Mouse (Mus musculus) gastrocnemius, postnatal 25 days (tissue): Measurements from ENCODE around the gene Tnrc6a. TPM values are rescaled to one million over a fixed set of nuclear protein-coding genes. Genes with fewer than 3 reads are reported as not detected.

Source experiments
- DNase-seq: peaks from one replicate; pipeline ENCODE4 v3.0.0; 2022
- total RNA-seq, 2 experiments: library from RNA; stranded (reverse); gene quantifications; 1 replicate in 1 of 2; 2 replicates in 1 of 2; pipeline ENCODE4 v1.2.3; 2021

Tnrc6a gene
- total RNA-seq, 2 experiments from 2014 or later: 18.9 to 20.4 TPM

- no peak for DNase-seq
Observed at GRCm38 (mm10) chr7:123235449-123235848, 111.8 kb downstream of the Tnrc6a start.

DNA sequence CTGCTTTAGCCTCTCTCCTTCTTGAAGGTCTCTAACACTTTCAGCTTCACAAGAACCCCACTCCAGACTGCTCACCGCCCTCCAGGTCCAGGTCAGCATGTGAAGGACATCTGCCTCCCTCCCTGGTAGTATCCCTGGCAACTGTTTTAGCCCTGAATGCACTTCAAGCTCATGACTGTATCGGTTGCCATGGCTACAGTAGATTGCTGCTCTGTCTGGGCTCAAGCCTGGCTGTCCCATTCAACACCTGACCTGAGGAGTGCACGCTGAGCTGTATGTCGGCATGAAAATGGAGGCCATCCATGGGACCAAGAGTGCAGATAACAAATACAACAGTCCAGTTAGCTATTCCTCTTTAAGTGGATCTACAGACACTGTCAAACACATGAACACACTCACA lies 114.9 kb downstream of the Tnrc6a start:
- DNase-seq: no peak

GRCm38 (mm10) chr7:123240064-123240463 lies 116.4 kb downstream of the Tnrc6a start:
- DNase-seq: no peak

- no peak for DNase-seq
Observed at GRCm38 (mm10) chr7:123242241-123242640, 118.6 kb downstream of the Tnrc6a start.

DNA sequence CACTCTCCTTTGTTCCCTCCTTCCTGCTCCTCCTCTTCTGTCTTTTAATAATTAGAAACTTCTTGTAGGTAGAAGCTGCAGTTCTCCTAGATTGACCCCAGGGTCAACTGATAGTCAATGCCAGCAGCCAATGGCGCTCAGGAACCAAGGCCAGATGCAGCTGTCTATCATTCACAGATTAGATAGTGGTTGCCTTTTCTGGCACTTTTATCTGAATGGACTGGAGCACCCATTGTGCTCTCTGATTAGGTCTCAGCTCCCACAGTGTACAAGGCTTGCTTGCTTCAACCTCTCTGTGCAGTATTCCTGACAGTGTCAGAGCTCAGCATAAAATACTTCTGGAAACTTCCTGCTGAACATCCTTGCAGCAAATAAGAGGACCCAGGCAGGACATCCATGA lies 121.1 kb downstream of the Tnrc6a start:
- no peak for DNase-seq

Other genes with a start within 250 kb of the Tnrc6a start
- 10 to 100 TPM; 20.4 to 22.2 TPM for gene Rbbp6, start 158.2 kb upstream of the Tnrc6a start, total RNA-seq
- gene Slc5a11, start 90.9 kb downstream of the Tnrc6a start, total RNA-seq: not detected
- gene Lcmt1, start 245.9 kb downstream of the Tnrc6a start, total RNA-seq: 10 to 100 TPM; 22.9 to 23.9 TPM
- 10 to 100 TPM; 13.1 to 13.8 TPM for gene Arhgap17, start 246.0 kb downstream of the Tnrc6a start, total RNA-seq